Mouse (Mus musculus) limb, embryonic 11.5 days (tissue): ENCODE measurements around the gene Gm10964. TPM values are rescaled to one million over a fixed set of nuclear protein-coding genes. Genes with fewer than 3 reads are reported as not detected.

Source experiments
- ATAC-seq: fragments of 200-750 bp; cut with Nextera tagmentation; 2 replicates; pipeline ENCODE4 v1.8.0; 2017; ENCODE audit warnings: low read depth; ENCODE audit not compliant: insufficient number of reproducible peaks, low FRiP score, low TSS enrichment
- DNase-seq: peaks from one replicate; pipeline ENCODE4 v3.0.0-alpha.2; 2015; ENCODE audit warnings: low spot score
- H3K27ac ChIP-seq: fragments of 300-500 bp; sonication (generic); replicated peaks from 2 replicates; pipeline ENCODE4 v1.5.1; 2014; ENCODE audit warnings: low read depth, mild to moderate bottlenecking, low read length
- H3K27me3 ChIP-seq: fragments of 300-500 bp; sonication (generic); 2 replicates; pipeline ENCODE4 v1.6.1; 2014; ENCODE audit warnings: mild to moderate bottlenecking, low read length, mixed read lengths; ENCODE audit not compliant: control insufficient read depth, insufficient read depth
- H3K36me3 ChIP-seq: fragments of 300-500 bp; sonication (generic); 2 replicates; pipeline ENCODE4 v1.6.1; 2014; ENCODE audit warnings: mild to moderate bottlenecking, low read length, moderate library complexity, mixed read lengths; ENCODE audit not compliant: control insufficient read depth, insufficient read depth
- H3K4me1 ChIP-seq: fragments of 300-500 bp; sonication (generic); 2 replicates; pipeline ENCODE4 v1.6.1; 2014; ENCODE audit warnings: low read length, mixed read lengths; ENCODE audit not compliant: control insufficient read depth, insufficient read depth
- H3K4me2 ChIP-seq: fragments of 300-500 bp; sonication (generic); 2 replicates; pipeline ENCODE4 v1.6.1; 2014; ENCODE audit warnings: low read depth, mild to moderate bottlenecking, moderate library complexity; ENCODE audit not compliant: severe bottlenecking
- H3K4me3 ChIP-seq: fragments of 300-500 bp; sonication (generic); 2 replicates; pipeline ENCODE4 v1.5.1; 2014; ENCODE audit warnings: low read depth, low read length
- H3K9ac ChIP-seq: fragments of 300-500 bp; sonication (generic); 2 replicates; pipeline ENCODE4 v1.6.1; 2014; ENCODE audit warnings: mild to moderate bottlenecking, low read length
- H3K9me3 ChIP-seq: fragments of 300-500 bp; sonication (generic); 2 replicates; pipeline ENCODE4 v1.6.1; 2016; ENCODE audit warnings: low read length; ENCODE audit not compliant: control insufficient read depth
- WGBS: fragments of 180-500 bp; shearing (Covaris S2); extraction: QIAGEN DNeasy Blood & Tissue Kit; methylation state at CpG from one replicate; pipeline ENCODE4 v1.1.7; 2014; 5-methylcytosine and 5-hydroxymethylcytosine counted together
- polyA plus RNA-seq: library from polyadenylated mRNA; unstranded; fragments of >200 nt; fragmentation: Nextera tagmentation; extraction: Ambion mirVana; gene quantifications from 2 replicates; pipeline ENCODE4 v1.2.1, GENCODE M21; 2014

Gene Gm10964
- polyA plus RNA-seq, 1 experiment from 2014 or later: not detected

DNA sequence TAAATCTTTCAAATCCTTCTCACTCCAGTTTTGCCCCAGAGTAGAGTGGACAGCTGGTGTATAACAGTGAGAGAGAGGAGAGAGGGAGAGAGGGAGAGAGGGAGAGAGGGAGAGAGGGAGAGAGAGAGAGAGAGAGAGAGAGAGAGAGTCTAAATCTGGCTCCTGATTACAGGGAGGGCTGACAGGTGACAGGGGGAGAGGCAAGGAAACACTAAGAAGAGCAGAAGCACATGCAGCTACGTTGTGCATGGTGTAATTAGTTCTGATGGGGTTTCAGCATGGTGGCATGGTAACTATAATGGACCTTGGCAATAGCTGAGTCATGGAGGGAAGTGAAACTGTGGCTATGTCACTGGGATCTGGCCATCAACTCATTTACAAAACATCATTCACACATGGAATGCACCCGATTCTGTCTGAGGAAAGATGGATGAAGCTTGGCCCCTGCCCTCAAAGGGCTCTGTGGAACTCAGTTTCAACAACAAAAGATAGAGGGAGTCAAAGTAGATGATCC is 11.3 kb upstream of the Gm10964 start:
- ATAC-seq (no peak), DNase-seq (no peak)
- H3K9ac ChIP-seq: no peak overlapping the region
- H3K27me3 ChIP-seq: no peaks in the 10 kb centered on the region
- H3K27ac ChIP-seq: no peak overlapping the region
- no peaks in the 10 kb centered on the region for H3K9me3 ChIP-seq
- H3K4me1 ChIP-seq: peaks cover 7% of the 10 kb centered on the region; the same call in 1 of the 2 replicates
- WGBS: 39% methylated on average over 2 of the region's 2 CpGs
- H3K4me2 ChIP-seq: no peak overlapping the region
- H3K36me3 ChIP-seq: no peaks in the 10 kb centered on the region
- no peak overlapping the region for H3K4me3 ChIP-seq

DNA sequence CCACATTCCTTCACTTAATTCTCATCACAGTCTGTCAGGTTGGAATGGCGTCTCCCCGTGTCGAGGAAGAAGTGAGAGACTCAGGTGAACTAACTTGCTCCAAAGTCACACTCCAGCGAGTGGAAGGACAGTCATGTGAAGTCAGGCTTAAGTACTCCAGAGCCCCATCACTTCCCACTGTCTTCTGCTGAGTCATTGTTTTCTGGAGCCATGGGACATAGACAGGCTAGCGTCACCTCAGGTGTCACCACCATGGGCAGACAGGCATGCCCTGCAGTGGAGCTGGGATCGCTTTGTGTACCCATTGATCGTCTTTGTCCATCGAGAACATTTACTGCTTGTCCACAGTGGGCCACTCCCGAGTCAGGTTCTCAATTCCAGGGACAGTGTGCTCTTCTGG is 9.3 kb upstream of the Gm10964 start:
- H3K4me3 ChIP-seq: no peak overlapping the region
- no peak overlapping the region for H3K9ac ChIP-seq
- no peaks in the 10 kb centered on the region for H3K36me3 ChIP-seq
- WGBS: 91% methylated on average over 9 of the region's 9 CpGs
- no peak overlapping the region for H3K27ac ChIP-seq
- H3K4me2 ChIP-seq: no peak overlapping the region
- no peaks in the 10 kb centered on the region for H3K27me3 ChIP-seq
- peaks cover 26% of the 10 kb centered on the region for H3K4me1 ChIP-seq
- ATAC-seq: no peak
- no peak for DNase-seq
- no peaks in the 10 kb centered on the region for H3K9me3 ChIP-seq

DNA sequence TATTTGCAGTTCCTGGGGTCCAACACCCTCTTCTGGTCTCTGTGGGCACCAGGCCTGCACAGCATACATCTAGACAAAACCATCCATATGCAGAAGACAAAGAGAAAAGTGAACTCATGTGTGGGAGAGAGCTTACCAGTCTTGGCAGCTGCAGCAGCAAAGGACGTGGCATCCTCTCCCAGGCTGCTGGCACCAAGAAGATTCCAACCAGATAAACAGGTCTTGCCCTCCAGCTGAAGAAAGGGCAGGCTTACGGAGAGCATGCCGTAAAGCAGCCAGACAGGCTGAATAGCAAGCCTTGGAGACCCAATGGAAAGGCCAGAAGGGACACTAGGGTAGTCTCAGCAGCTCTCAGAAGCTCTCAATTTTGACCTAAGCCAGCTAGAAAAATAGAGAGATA is 7.0 kb upstream of the Gm10964 start:
- H3K27me3 ChIP-seq: no peaks in the 10 kb centered on the region

DNA sequence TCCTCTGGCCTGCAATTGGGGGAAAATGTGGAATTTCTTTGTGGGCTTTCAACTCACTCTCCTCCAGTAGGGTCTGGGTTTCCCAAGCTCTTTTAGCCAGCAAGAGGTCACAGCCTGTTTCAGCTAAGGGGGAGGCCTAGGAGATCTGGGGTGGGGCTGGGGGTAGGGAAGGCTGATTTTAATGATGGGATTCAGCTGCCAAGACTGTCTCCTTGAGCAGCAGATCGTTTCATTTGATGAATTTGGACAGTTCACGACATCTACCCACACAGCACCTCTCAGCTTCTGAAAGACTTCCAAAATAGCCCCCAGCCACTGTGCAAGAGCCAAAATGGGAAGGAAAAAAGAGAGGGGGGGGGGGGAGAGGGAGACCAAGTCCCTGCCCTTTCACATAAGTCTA is 6.0 kb upstream of the Gm10964 start:
- Histone ChIP-seq H3K4me3 (no peak overlapping the region), H3K9me3 (no peaks in the 10 kb centered on the region), H3K27me3 (no peaks in the 10 kb centered on the region), H3K27ac (peak overlapping the region; percentile 32; the same call in 1 of the 2 replicates), H3K9ac (no peak overlapping the region), H3K4me2 (no peak overlapping the region), H3K36me3 (no peaks in the 10 kb centered on the region), H3K4me1 (peaks cover 55% of the 10 kb centered on the region)
- DNase-seq: no peak
- no peak for ATAC-seq
- 24% methylated on average over 2 of the region's 2 CpGs for WGBS

More for the DNA sequence above, 7.0 kb upstream of the Gm10964 start:
- Histone ChIP-seq H3K9ac (no peak overlapping the region), H3K36me3 (no peaks in the 10 kb centered on the region), H3K4me1 (peaks cover 49% of the 10 kb centered on the region), H3K9me3 (no peaks in the 10 kb centered on the region), H3K27ac (no peak overlapping the region), H3K4me2 (no peak overlapping the region), H3K4me3 (no peak overlapping the region)
- ATAC-seq (no peak), DNase-seq (no peak)
- WGBS: 95% methylated on average over 3 of the region's 3 CpGs

DNA sequence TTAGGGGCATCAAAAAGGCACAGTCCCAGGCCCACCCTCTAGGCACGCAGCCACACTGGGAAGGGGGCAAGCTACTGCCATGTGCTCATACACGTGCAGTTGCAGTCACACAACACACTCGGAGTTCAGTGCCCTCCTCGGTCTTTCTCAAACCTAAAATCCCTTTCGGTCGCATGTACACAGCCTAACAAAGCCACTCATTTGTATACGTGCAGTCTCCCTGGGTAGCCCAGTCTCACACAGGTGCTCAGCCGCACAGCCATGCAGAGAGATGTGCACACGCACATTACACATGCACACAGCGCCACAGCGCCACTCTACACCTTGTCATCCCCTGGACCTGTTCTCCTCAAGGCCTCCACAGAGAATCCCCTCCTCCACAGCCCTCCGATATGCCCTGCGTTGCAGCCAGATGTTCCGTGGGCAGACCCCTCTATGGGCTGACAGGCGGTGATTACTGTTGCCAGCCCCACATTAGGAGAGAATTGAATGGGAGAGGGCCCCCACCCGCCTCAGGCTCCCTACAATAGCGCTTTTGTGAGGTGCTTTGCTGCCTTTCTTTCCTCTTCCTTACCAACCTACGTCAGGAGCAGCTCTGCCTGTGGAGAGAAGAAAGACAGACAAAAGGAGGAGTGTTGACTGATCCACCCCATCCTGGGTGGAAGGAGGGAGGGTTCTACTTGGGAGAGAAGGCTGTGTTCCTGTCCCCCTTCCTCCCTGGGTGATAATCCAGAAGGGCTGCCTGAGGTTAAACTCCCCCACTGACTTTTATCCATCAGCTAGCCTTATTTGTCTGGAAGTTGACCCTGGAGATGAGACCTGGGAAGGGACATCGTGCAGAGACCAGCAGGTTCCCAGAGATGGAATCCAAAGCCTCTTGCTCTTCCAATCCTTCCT is 5.1 kb upstream of the Gm10964 start:
- WGBS: 48% methylated on average over 19 of the region's 19 CpGs
- no peaks in the 10 kb centered on the region for H3K9me3 ChIP-seq
- ATAC-seq (0 out of 2 replicates have a peak, but pooled peaks have one; percentile 27), DNase-seq (peak; percentile 62)
- peak overlapping the region; percentile 70 for H3K4me2 ChIP-seq
- H3K4me1 ChIP-seq: peaks cover 51% of the 10 kb centered on the region
- H3K27me3 ChIP-seq: no peaks in the 10 kb centered on the region
- peak overlapping the region; percentile 97 for H3K27ac ChIP-seq
- H3K4me3 ChIP-seq: no peak overlapping the region
- peak overlapping the region; percentile 52 for H3K9ac ChIP-seq
- H3K36me3 ChIP-seq: no peaks in the 10 kb centered on the region

DNA sequence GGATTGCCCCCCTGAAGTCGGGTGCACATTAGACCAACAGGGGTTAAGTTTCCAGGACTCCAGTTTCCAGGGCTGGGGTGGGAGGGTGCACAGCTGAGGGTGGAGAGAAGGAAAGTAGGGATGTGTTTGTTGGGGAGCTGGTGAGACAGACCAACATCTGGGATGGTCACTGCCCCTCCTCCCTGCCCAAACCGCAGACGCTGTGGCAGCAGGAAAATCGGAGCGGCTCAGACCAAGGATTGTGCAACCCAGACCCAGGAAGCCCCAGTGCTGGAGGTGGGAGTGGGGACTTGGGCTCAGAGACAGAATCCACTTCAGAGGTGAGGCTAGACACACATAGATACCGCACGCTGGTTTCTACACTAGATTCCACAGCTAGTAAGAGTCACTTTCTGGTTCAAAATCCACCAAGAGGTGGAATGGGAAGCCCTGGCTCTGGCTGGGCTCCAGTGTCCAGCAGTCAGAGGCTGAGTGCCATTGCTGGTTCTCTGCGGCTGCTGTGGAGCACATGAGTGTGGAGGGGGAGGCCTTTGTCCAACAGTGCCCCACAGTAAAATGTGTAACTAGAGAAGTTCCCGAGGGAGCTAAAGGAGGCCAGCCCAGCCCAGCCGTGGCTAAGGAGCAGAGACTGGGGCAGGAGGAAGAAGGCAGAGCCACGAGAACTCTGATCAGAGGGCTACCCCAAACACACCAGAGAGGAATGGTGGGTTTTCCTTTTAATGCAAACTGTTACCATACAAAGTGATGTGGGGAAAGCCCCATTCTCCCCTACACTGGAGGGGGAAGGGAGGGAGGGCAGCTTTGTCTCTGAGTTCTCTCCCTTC is 4.3 kb upstream of the Gm10964 start:
- WGBS: 16% methylated on average over 11 of the region's 11 CpGs
- Histone ChIP-seq H3K9me3 (no peaks in the 10 kb centered on the region), H3K4me3 (peak overlapping the region; percentile 8; the same call in 1 of the 2 replicates), H3K27me3 (no peaks in the 10 kb centered on the region), H3K4me2 (peak overlapping the region; percentile 70), H3K36me3 (no peaks in the 10 kb centered on the region), H3K9ac (peak overlapping the region; percentile 52), H3K4me1 (peaks cover 51% of the 10 kb centered on the region), H3K27ac (peak overlapping the region; percentile 97)
- ATAC-seq (peak; percentile 50), DNase-seq (peak; percentile 77)

DNA sequence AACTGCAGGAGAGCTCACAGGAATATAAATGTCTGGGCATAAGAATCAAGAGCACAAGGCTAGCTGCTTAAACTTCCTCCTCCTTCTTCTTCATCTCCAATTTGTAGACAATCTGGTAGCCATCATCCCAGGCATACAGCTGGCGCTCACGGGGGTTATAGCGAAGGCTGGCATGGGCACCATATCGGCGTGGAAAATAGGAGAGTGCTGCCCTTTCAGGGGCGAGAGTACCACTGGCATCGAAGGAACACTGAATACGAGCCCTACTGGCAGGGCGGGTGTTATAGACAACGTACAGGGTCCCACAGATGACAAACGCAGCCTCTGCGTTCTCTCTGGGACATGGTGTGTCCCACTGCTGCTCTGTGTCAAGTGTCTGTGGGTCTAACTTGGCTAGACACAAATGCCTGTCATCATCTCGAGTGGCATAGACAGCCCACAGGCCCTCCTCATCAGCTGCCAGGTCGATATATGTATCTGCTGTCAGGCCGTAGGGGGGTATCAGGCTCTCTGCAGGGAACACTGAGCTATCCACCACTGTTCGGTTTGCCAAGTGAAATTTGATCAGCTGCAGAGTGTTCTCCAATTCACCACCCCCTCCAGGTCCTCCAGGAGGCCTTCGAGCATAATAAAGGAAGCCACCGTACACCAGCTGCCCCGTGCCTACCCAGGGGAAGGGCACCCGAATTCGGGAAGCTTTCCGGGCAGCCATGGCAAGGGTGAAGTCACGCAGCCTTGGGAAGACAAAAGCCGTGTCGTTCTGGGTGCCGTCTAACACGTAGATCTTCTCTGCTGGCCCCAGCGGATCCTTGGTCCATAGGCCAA is 3.2 kb upstream of the Gm10964 start:
- H3K36me3 ChIP-seq: no peaks in the 10 kb centered on the region
- H3K4me2 ChIP-seq: peak overlapping the region; percentile 70
- peak overlapping the region; percentile 53 for H3K9ac ChIP-seq
- peak overlapping the region; percentile 97 for H3K27ac ChIP-seq
- ATAC-seq: no peak
- no peaks in the 10 kb centered on the region for H3K27me3 ChIP-seq
- no peaks in the 10 kb centered on the region for H3K9me3 ChIP-seq
- no peak for DNase-seq
- peak overlapping the region; percentile 33 for H3K4me3 ChIP-seq
- H3K4me1 ChIP-seq: peaks cover 51% of the 10 kb centered on the region
- WGBS: 71% methylated on average over 28 of the region's 28 CpGs
